Mouse (Mus musculus) c-Kit-positive CD71-positive TER-119-negative erythroid progenitor cells, embryonic 14.5 days (primary cell): Measurements from ENCODE around the gene Tecpr1.

Source experiments
- DNase-seq: peaks from one replicate; pipeline ENCODE4 v3.0.0-alpha.2; 2013; ENCODE audit warnings: low read depth

Tecpr1 gene

GRCm38 (mm10) chr5:144165756-144166155 is 57.7 kb downstream of the Tecpr1 start:
- no peak for DNase-seq

DNA sequence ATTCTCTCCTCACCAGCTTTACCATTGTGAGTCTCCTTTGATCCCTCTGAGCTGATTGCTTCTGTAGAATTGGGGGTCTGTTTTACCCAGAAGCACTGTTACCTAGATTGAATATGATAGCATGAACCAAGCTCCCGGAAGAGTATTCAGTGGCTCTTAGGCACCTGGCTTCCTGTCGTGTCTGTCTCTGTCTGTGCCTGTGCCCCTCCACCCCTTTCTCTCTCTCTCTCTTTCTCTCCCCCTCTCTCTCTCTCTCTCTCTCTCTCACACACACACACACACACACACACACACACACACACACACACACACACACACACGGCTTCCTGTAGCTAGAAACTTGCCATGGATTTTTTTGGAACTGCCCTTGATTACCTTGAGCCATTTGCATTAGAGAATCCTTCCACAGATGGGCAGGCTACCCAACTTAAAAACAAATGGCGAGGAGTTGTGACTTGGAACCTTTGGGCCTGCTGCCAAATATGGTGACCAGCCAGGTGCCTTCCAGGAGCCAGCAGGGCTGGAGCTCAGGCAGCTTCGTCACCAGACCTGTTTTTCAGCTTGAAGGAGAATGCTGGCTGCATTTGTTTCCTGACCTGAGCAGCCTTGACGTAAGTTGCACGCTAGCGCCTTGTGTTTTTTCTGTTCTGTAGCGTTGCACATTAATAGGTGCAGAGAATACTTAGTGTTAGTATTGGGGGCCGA is 60.5 kb downstream of the Tecpr1 start:
- DNase-seq: no peak

DNA sequence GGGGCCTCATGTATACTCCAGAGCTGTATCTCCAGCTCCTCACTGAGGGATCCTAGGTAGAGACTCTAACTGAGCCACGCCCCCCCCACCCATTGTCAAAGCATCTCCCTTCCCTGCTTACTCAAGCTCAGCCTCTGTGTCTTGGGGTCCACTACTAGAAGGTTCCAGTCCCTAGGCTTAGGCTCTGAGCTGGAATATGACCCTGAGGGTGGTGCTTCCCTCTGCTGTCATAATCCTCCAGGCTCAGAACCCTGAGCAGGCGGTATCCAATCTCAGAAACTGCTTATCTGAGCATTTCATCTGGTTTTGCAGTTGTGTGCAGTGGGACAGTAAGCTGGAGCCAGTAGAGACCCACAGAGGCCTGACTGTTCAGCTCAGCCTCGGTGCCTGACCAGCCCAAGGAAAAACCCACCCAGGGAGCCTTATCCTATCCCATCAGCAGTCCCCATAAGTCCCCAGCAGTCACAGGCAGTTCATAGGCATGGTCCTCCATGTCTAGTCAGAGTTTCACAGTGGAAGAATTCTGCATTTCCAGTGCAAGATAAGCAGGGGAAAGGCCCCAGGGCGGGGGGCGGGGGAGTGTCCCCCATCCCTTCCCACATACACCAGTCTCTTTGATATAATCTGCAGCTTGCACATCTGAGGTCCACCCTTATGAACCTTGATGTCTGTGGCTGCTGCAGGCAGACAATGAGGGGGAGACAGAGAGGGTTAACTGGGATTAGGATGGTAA is 61.2 kb downstream of the Tecpr1 start:
- no peak for DNase-seq

DNA sequence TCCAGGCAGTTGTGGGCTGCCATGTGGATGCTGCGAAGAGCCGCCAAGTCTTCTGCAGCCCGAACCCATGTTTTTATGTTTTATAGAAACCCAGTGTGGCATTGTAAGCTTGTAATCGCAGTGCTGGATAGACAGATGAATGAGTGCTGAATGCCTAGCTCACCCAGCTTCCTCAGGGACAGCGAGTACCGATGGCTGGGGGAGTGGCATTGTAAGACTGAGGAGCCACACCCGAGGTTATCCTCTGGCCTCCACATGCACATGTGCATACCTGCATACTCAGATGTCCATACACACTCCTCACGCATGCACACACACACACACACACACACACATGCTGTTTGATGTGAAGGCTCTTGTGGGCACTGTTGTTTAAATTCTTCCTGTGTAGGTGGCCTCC is 64.3 kb downstream of the Tecpr1 start:
- DNase-seq: no peak

DNA sequence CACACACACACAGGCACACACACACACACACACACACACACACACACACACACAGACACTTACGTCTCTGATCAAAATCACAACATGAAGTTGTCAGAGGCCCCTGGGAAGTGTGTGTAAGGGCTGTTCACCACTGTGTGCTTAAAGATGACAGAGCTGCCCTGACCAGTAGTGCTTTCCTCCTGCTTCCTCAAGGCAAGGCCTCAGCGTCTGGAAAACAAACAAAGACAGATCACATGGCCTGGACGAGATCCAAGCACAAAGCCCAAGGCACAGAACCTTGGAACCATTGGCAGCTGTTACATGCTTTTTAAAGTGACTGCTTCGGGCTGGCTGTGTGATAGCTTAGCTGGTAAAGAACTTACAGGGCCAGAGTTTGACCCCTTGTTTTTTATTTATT is 64.8 kb downstream of the Tecpr1 start:
- DNase-seq: no peak

DNA sequence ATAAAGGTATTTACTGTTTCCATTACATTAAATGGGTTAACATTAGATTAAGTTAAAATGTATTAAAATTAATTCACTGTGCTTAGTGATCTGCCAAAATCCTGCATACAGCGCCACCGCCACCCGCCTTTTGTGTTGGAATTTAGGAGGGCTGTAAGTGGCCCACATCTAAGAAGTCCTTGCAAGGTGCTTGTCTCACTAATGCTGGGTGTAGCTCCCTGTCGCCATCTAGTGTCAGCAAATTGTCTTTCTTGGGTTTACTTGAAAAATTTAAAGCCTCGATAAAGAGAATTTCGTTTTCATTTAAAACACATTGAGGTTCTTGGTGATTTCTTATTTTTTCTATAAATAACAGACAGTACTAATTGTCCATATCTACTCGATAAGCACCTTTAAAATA is 68.9 kb downstream of the Tecpr1 start:
- DNase-seq: peak; percentile 80

- DNase-seq: no peak
Observed at GRCm38 (mm10) chr5:144151270-144151669, 72.1 kb downstream of the Tecpr1 start.

DNA sequence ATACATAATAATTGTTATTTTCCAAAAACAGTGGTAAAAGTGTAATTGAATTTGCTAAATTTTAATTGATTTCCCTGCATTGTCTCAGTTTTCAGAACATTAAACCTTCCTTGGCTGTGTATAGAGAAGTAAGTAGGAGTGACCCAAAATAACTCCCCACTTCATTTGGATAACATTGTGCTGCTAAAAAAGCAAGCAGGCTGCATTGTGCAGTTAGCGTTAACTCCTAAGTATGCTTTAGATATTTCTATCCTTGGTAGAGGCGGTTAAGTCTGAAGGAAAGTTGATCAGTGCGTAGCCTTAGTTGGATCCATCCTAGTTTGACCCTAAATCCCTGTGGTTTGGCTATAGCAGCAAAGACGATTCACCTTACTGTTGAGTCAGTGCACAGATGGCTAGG is 73.9 kb downstream of the Tecpr1 start:
- DNase-seq: no peak

GRCm38 (mm10) chr5:144146898-144147297 is 76.5 kb downstream of the Tecpr1 start:
- no peak for DNase-seq
